Mouse (Mus musculus): ENCODE data around the gene Lyrm7. TPM values are rescaled to one million over a fixed set of nuclear protein-coding genes. Genes with fewer than 3 reads are reported as not detected.
A peak's percentile ranks its signal among the peaks of the same experiment; 100 is the strongest.
"Not testable (repeated sequence)": the region's sequence is repeated elsewhere in the genome, so short reads cannot be mapped to it uniquely, and the experiment has no call there.

Lyrm7 gene
- polyA plus RNA-seq, 1 experiment = not detected

DNA sequence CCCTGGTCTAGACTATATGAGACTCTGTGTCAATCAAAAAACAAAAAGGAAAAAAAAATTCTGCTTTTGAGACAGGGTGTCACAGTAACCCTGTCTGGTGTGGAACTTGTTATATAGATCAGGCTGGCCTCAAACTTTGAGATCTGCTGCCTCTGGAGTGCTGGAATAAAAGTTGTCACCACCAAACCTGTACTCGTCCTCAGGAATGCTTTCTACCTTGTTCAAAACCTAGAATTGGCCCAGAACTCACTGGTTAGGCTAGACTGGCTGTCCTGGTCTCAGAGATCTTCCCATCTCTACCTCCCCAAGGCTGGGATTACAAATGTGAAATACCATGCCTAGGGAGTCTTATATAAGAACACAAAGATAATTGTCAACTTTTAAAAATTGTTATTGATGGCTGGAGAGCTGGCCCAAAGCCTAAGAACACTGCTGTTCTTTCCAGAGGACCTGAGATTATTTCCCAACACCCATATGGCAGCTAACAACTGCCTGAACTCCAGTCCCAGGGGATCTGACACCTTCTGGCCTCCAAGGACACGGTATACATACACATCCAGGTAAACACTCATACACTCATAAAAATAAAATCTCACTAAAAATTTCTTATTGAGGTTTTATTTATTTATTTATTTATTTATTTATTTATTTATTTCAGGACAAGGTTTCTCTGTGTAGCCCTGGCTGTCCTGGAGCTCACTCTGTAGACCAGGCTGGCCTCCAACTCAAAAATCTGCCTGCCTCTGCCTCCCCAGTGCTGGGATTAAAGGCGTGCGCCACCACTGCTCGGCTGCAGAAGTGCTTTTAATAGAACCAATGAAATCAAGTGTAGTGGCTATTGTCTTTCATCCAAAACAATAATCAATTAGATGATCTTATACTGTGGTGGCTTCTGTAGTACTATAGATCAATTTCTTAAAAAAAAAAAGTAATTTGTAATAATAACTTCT, 1.0 kb upstream of the Lyrm7 start:
- Histone ChIP-seq H3K4me3 (ENCODE audit: insufficient read depth, low read depth, low read length) (no peak overlapping the region), H3K27ac (ENCODE audit: insufficient read depth, low read depth, low read length) (no peak overlapping the region), H3K4me1 (ENCODE audit: control insufficient read depth, insufficient read depth, low read length) (no peaks in the 10 kb centered on the region)
- TF ChIP-seq POLR2A (IDR thresholded peaks at IDR 0.05; ENCODE audit: insufficient read depth, low read depth, low read length) (no peak), CTCF (IDR thresholded peaks at IDR 0.05; ENCODE audit: insufficient read depth, low read depth, low read length) (no peak)
- WGBS = 90% methylated on average over 5 of the region's 5 CpGs

DNA sequence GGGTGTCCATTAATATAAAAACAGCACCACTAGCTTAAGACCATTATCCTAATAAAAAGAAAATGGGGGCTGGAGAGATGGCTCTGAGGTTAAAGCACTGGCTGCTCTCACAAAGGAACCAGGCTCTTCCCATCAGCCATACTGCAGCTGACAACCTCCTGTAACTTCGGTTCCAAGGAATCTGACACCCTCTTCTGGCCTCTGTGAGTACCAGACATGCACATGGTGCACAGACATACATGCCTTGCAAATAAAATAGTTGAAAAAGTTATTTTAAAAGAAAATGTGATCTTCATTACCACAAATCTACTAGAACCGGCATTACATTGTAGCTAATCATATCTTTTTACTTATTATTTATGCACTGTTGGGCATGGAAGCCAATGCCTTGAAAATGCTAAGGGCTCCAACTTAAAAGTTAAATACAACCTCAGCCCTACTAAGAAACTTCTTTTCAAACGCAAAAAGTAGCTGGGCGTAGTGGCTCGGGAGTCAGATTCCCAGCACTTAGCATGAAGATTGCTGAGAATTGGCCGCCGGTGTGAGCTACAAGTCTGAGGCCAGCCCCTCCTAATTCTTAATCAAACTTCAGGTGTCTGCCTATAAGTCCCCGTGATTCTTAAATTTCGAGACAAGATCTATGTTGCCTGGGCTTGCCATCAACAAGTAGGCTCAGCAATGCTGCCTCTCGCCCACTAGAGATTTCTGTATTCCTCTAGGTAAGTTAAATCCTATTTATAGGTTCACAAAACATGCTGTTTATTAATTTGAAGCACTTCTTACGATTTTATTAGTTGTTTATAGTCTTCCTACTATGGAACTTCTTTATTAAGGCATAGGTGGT, 1.2 kb downstream of the Lyrm7 start:
- 10% methylated on average over 11 of the region's 11 CpGs for WGBS
- Histone ChIP-seq H3K27ac (ENCODE audit: insufficient read depth, low read depth, low read length) (peak overlapping the region; percentile 94), H3K4me1 (ENCODE audit: control insufficient read depth, insufficient read depth, low read length) (no peaks in the 10 kb centered on the region)

DNA sequence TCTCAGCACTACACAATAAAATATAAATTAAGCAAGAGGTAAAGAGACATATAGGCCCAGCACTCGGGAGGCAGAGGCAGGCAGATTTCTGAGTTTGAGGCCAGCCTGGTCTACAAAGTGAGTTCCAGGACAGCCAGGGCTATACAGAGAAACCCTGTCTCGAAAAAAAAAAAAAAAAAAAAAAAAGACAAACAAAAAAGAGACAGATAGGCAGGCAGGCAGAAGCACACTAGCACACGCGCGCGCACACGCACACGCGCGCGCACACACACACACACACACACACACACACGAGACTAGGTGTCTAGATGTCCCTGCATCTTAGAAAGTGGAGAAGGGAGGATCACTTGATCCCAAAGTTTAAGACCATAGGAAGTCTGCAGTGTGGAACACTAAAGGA, 1.8 kb downstream of the Lyrm7 start:
- 97% methylated on average over 11 of the region's 12 CpGs for WGBS
- not testable (repeated sequence) for H3K27ac ChIP-seq (ENCODE audit: insufficient read depth, low read depth, low read length); H3K4me1 ChIP-seq (ENCODE audit: control insufficient read depth, insufficient read depth, low read length); H3K4me3 ChIP-seq (ENCODE audit: insufficient read depth, low read depth, low read length)

More for the DNA sequence above, 1.2 kb downstream of the Lyrm7 start:
- TF ChIP-seq POLR2A (IDR thresholded peaks at IDR 0.05; ENCODE audit: insufficient read depth, low read depth, low read length) (no peak), CTCF (IDR thresholded peaks at IDR 0.05; ENCODE audit: insufficient read depth, low read depth, low read length) (no peak)
- H3K4me3 ChIP-seq (ENCODE audit: insufficient read depth, low read depth, low read length) = peak overlapping the region; percentile 63

DNA sequence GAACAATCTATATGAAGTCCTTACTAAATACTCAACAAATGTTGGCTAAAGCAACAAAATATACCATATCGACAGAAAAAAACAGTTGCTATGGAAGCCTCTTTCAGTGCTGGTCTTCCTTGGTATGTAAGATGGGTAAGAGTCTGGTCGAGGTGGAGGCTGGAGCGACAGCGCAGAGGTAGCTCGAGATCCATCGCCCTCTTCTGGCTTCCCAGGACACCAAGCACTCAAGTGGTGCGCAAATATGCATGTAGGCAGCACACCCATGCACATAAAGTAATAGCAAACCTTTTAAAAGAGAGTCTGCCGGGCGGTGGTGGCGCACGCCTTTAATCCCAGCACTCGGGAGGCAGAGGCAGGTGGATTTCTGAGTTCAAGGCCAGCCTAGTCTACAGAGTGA, 9.1 kb downstream of the Lyrm7 start:
- Histone ChIP-seq H3K27ac (ENCODE audit: insufficient read depth, low read depth, low read length) (no peak overlapping the region), H3K4me3 (ENCODE audit: insufficient read depth, low read depth, low read length) (no peak overlapping the region), H3K4me1 (ENCODE audit: control insufficient read depth, insufficient read depth, low read length) (no peaks in the 10 kb centered on the region)
- 94% methylated on average over 12 of the region's 12 CpGs for WGBS
- TF ChIP-seq CTCF (IDR thresholded peaks at IDR 0.05; ENCODE audit: insufficient read depth, low read depth, low read length) (no peak), POLR2A (IDR thresholded peaks at IDR 0.05; ENCODE audit: insufficient read depth, low read depth, low read length) (no peak)

DNA sequence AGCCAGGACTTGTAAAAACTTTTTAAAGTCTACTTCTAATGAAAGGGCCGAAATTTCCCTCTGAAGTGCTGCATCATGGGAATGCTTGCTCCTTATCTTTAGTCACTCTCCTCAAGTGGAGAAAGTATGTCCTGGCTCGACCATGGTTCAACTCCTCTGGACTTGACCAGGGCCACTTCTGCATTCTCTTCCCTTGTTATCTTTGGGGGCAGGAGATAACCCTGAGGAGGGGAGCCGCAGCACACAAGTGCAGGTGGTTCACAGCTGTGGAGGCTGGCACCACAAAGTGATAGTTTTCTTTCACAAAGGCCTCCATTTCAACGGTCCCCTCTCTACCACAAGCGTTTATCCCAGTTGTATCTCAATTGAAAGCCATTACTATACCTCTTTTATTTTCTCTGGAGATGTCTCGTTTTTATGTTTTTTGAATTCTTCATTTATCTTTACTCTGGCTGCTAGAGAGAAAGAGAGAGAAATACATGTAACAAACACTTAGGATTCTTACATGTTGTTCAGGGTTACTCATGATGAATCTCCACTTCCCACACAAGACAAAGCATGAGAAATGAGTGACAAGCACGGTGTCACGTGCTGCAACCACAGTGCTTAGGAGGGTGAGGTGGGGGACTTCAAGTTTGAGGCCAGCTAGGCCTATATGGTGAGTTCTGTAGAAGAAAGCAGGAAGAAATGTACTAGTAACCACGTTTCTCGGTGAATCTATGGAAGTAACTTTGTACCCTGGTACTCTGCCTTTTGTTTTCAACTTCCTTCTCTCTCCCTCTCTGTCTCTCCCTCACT, 10.6 kb downstream of the Lyrm7 start:
- Histone ChIP-seq H3K4me1 (ENCODE audit: control insufficient read depth, insufficient read depth, low read length) (peaks cover 4% of the 10 kb centered on the region), H3K27ac (ENCODE audit: insufficient read depth, low read depth, low read length) (no peak overlapping the region), H3K4me3 (ENCODE audit: insufficient read depth, low read depth, low read length) (no peak overlapping the region)
- TF ChIP-seq POLR2A (IDR thresholded peaks at IDR 0.05; ENCODE audit: insufficient read depth, low read depth, low read length) (no peak), CTCF (IDR thresholded peaks at IDR 0.05; ENCODE audit: insufficient read depth, low read depth, low read length) (no peak)
- 85% methylated on average over 10 of the region's 10 CpGs for WGBS

DNA sequence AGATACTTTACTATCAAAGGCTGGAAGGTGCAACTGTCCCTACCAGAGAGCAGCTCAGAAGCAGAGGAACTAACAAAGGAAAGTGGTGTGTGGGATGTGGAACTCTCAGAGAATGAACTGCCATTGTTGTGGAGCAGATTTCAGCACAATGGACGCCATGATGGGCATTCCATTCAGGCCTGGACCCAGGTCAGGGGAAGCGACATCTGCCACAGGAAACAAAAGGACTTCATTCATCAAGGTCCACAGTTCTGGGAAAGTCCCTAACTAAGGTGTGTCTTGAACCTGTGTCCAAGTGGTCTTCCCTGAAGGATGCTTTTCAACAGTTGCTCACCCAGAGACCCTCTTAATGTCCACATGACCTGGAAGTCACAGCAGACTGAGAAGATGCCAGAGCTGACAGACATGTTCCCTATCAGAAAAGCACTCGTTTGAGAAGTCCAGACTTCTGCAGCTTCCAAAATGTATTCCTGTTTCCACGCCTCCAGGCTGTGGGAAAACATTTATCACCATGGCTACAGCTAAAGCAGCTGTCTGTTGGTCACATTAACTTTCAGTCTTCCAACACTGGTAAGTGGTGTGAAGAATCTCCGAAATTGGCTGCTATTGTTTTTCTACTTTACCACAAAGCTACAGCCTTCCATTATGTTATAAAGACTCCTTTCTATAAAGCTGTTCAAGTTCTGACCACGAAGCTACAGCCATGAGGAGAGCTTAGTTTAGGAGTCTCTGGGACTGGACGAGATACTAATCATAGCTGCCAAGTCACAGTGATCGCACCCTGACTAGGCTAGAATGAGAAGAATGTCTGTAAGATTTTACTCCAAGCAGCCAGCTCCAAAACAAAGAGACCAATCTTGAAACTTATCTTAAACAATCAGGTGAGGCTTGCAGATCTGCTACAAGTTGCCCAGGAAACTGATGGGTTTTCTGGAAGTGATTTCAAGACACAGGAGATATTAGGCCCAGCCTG, 15.0 kb downstream of the Lyrm7 start:
- 52% methylated on average over 8 of the region's 8 CpGs for WGBS
- Histone ChIP-seq H3K4me1 (ENCODE audit: control insufficient read depth, insufficient read depth, low read length) (peaks cover 7% of the 10 kb centered on the region), H3K27ac (ENCODE audit: insufficient read depth, low read depth, low read length) (no peak overlapping the region), H3K4me3 (ENCODE audit: insufficient read depth, low read depth, low read length) (no peak overlapping the region)
- TF ChIP-seq POLR2A (IDR thresholded peaks at IDR 0.05; ENCODE audit: insufficient read depth, low read depth, low read length) (no peak), CTCF (IDR thresholded peaks at IDR 0.05; ENCODE audit: insufficient read depth, low read depth, low read length) (no peak)

DNA sequence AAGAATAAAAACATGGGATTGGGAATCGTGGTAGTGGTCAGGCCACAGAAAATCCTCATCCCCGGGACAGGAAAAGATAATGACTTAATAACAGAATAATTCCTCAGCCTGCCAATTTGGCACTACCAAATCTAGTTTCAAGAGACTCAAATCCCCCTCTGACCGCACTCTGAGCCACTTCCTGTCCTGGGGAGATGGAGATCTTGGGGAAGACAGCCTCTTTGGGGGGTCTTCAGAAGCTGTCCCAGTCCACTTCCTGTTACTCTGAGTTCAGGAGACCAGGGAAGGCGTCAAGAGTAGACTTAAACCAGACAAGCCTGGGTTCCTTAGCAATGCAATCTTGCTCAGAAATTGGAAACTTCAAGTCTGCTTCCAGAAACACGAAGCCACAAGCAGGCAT, 15.8 kb downstream of the Lyrm7 start:
- TF ChIP-seq POLR2A (IDR thresholded peaks at IDR 0.05; ENCODE audit: insufficient read depth, low read depth, low read length) (no peak), CTCF (IDR thresholded peaks at IDR 0.05; ENCODE audit: insufficient read depth, low read depth, low read length) (no peak)
- Histone ChIP-seq H3K4me3 (ENCODE audit: insufficient read depth, low read depth, low read length) (no peak overlapping the region), H3K4me1 (ENCODE audit: control insufficient read depth, insufficient read depth, low read length) (peaks cover 7% of the 10 kb centered on the region), H3K27ac (ENCODE audit: insufficient read depth, low read depth, low read length) (0 out of 2 replicates have a peak overlapping the region, but pooled peaks have one; percentile 21)
- 85% methylated on average over 5 of the region's 5 CpGs for WGBS

DNA sequence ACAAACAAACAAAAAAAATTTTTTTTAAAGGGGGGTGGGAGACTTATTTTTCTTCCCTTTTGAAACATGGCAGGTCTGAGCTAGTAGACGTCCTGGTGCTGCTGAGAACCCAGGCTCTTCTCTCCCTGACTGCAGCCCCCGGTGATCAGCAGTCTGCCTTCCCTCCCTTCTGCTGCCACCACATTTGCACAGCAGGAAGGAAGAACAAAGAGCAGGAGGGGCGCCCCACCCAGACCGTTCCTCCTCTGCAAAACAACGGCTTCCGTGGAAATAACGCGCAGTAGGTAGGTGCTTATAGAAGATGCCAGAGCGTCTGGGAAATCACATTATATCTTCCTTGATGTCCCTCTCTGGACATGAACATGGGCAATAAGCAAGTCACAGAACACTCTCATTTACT, 16.3 kb downstream of the Lyrm7 start:
- Histone ChIP-seq H3K27ac (ENCODE audit: insufficient read depth, low read depth, low read length) (0 out of 2 replicates have a peak overlapping the region, but pooled peaks have one; percentile 21), H3K4me3 (ENCODE audit: insufficient read depth, low read depth, low read length) (no peak overlapping the region), H3K4me1 (ENCODE audit: control insufficient read depth, insufficient read depth, low read length) (peaks cover 7% of the 10 kb centered on the region)
- no peak for TF ChIP-seq POLR2A (IDR thresholded peaks at IDR 0.05; ENCODE audit: insufficient read depth, low read depth, low read length)
- no peak for TF ChIP-seq CTCF (IDR thresholded peaks at IDR 0.05; ENCODE audit: insufficient read depth, low read depth, low read length)
- 50% methylated on average over 9 of the region's 9 CpGs for WGBS

Data from olfactory bulb, adult 2 months (tissue).